16 mouse cellular contexts compared by ENCODE assay signal in genomic region chr10:108545715-108546114, GRCm38 (mm10).
"Had no signal": no experiment of that assay in that cellular context is flagged by ENCODE, and none has a peak within 500 bp of the region (broad histone marks: within the 10 kb centered on the region; RNA-seq: fewer than 3 reads in every experiment).

No protein-coding gene starts in this region.

- H3K27ac ChIP-seq: lung, embryonic 15.5 days; macrophage; midbrain, embryonic 13.5 days; midbrain, embryonic 15.5 days; neural tube, embryonic 12.5 days; stomach, embryonic 15.5 days; stomach, postnatal 0 days had no signal

- DNase-seq: lung, adult 2 months; lung, postnatal 14 days; lung, postnatal 36 days; right cerebral cortex, postnatal 14 days; thymus, adult 18-20 months; thymus, postnatal 14 days; thymus, postnatal 36 days had no signal

- ATAC-seq: lung, postnatal 0 days; midbrain, embryonic 13.5 days; midbrain, embryonic 15.5 days had no signal

- H3K4me3 ChIP-seq: lung, embryonic 15.5 days; megakaryocyte, embryonic 14.5 days; midbrain, embryonic 13.5 days; midbrain, embryonic 15.5 days; neural tube, embryonic 12.5 days; stomach, embryonic 15.5 days had no signal
